7 mouse cellular contexts compared by ENCODE assay signal in the genomic region with DNA sequence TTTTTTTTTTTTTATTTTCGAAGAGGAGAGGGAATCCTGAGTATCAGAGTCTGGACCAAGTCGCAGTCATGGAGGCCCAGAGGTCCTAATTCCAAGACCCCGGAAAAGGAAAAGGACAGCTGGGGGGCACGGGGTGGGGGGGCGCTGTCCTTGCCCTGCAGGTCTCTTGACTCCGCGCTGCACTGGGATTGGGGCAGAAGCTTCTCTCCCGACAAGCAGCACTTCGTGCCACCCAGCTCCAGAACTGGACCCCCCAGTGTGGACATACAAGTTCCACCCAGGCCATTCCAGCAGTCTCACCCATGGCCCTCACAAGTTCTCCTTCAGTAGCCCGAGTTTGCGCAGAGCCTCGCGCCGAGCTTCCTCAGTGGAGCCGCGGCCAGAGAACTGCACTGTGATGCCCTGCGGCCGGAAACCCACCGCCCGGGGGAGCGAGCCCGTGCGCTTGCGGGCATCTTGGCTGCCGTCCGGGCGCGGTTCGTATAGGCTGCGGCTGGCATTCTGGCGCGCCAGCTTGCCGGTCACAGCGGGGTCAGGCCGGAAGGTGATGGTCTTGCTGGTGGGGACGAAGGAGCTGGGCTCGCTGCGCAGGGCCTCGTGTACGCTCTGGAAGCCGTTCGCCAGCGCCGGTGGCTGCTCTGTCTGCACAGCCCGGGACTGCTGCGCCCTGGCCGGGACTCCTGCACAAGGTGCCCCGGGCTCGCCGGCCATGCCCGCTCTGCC. TPM values are rescaled to one million over a fixed set of nuclear protein-coding genes. Genes with fewer than 3 reads are reported as not detected.
DNase-seq lines count a peak whose midpoint lies in the region; ATAC-seq and TF ChIP-seq lines count a peak whose summit lies in the region.

No protein-coding gene starts in this region.

- peaks cover 5% of the 10 kb centered on the region; the same call in 1 of the 2 replicates for H3K4me1 ChIP-seq in lung, postnatal 0 days (ENCODE audit: insufficient read depth, low read depth, low read length)
- H3K4me1 ChIP-seq in embryonic facial prominence, embryonic 11.5 days (ENCODE audit: control insufficient read depth, insufficient read depth, low read length) = no peaks in the 10 kb centered on the region; the same call in 1 of the 2 replicates
- peaks cover 33% of the 10 kb centered on the region for H3K4me1 ChIP-seq in heart, postnatal 0 days (ENCODE audit: control insufficient read depth, insufficient read depth)
- no peaks in the 10 kb centered on the region for H3K4me1 ChIP-seq in liver, embryonic 14.5 days (replicated peaks; ENCODE audit: control insufficient read depth in 2 of 2, insufficient read depth in 2 of 2, low read length in 1 of 2)

- TF ChIP-seq EP300 in lung, postnatal 0 days (IDR thresholded peaks at IDR 0.05) = no peak
- TF ChIP-seq EP300 in heart, postnatal 0 days (IDR thresholded peaks at IDR 0.05; ENCODE audit: low read depth) = no peak
- TF ChIP-seq EP300 in liver, embryonic 14.5 days (IDR thresholded peaks at IDR 0.05; ENCODE audit: low read depth) = no peak

- DNase-seq in lung, postnatal 0 days (ENCODE audit: low spot score) = peak; percentile 35
- no peak for DNase-seq in lung, adult 18-20 months
- DNase-seq in embryonic facial prominence, embryonic 11.5 days (ENCODE audit: low spot score) = peak; percentile 63
- no peak for DNase-seq in heart, postnatal 0 days (ENCODE audit: low spot score)
- DNase-seq in liver, embryonic 14.5 days (ENCODE audit: low read depth in 3 of 3, low spot score in 3 of 3) = no peak
- DNase-seq in retina, postnatal 1 day = peak; percentile 66
- no peak for DNase-seq in ovary, postnatal 36 days (ENCODE audit: low spot score)

- H3K36me3 ChIP-seq in lung, postnatal 0 days (ENCODE audit: insufficient read depth, low read length) = peaks cover 3% of the 10 kb centered on the region; the same call in 1 of the 2 replicates
- H3K36me3 ChIP-seq in embryonic facial prominence, embryonic 11.5 days (replicated peaks; ENCODE audit: control insufficient read depth, insufficient read depth, low read depth, low read length) = no peaks in the 10 kb centered on the region
- H3K36me3 ChIP-seq in heart, postnatal 0 days (replicated peaks; ENCODE audit: control insufficient read depth, insufficient read depth, low read length) = peaks cover 7% of the 10 kb centered on the region
- H3K36me3 ChIP-seq in liver, embryonic 14.5 days (replicated peaks; ENCODE audit: control insufficient read depth, insufficient read depth, low read depth) = no peaks in the 10 kb centered on the region

- peak overlapping the region; percentile 69 for H3K4me2 ChIP-seq in lung, postnatal 0 days (replicated peaks; ENCODE audit: low read depth, low read length)
- H3K4me2 ChIP-seq in embryonic facial prominence, embryonic 11.5 days (ENCODE audit: low read depth, low read length) = peak overlapping the region; percentile 93
- H3K4me2 ChIP-seq in heart, postnatal 0 days (ENCODE audit: low read depth, low read length) = peak overlapping the region; percentile 68
- H3K4me2 ChIP-seq in liver, embryonic 14.5 days (ENCODE audit: low read depth) = peak overlapping the region; percentile 16

- no peaks in the 10 kb centered on the region for H3K27me3 ChIP-seq in lung, postnatal 0 days (replicated peaks; ENCODE audit: insufficient read depth, low read length)
- peaks cover 5% of the 10 kb centered on the region; the same call in 1 of the 2 replicates for H3K27me3 ChIP-seq in embryonic facial prominence, embryonic 11.5 days (ENCODE audit: control insufficient read depth, insufficient read depth, low read length)
- no peaks in the 10 kb centered on the region for H3K27me3 ChIP-seq in heart, postnatal 0 days (ENCODE audit: control insufficient read depth, insufficient read depth, low read length)
- peaks cover 27% of the 10 kb centered on the region for H3K27me3 ChIP-seq in liver, embryonic 14.5 days (ENCODE audit: control insufficient read depth, insufficient read depth, low read length)

- ATAC-seq in lung, postnatal 0 days = peak; percentile 37
- ATAC-seq in embryonic facial prominence, embryonic 11.5 days (replicated peaks; ENCODE audit: insufficient number of reproducible peaks, low FRiP score, low TSS enrichment, low read depth) = peak; percentile 63
- ATAC-seq in heart, postnatal 0 days (ENCODE audit: insufficient read depth, low read depth) = peak; percentile 21
- ATAC-seq in liver, embryonic 14.5 days (ENCODE audit: insufficient read depth) = no peak

- no peak for TF ChIP-seq CTCF in lung, postnatal 0 days (IDR thresholded peaks at IDR 0.05)
- TF ChIP-seq CTCF in heart, postnatal 0 days (IDR thresholded peaks at IDR 0.05; ENCODE audit: low read depth) = no peak
- no peak for TF ChIP-seq CTCF in liver, embryonic 14.5 days (IDR thresholded peaks at IDR 0.05; ENCODE audit: low read depth)

- WGBS in lung, postnatal 0 days = 10% methylated on average over 50 of the region's 51 CpGs
- 9% methylated on average over 51 of the region's 51 CpGs for WGBS in embryonic facial prominence, embryonic 11.5 days
- WGBS in heart, postnatal 0 days = 13% methylated on average over 51 of the region's 51 CpGs
- 6% methylated on average over 51 of the region's 51 CpGs for WGBS in liver, embryonic 14.5 days (ENCODE audit: insufficient replicate concordance)

- no peaks in the 10 kb centered on the region for H3K9me3 ChIP-seq in lung, postnatal 0 days (ENCODE audit: low read length)
- no peaks in the 10 kb centered on the region for H3K9me3 ChIP-seq in embryonic facial prominence, embryonic 11.5 days (replicated peaks; ENCODE audit: control insufficient read depth, low read length)
- H3K9me3 ChIP-seq in heart, postnatal 0 days (replicated peaks; ENCODE audit: control insufficient read depth, low read length) = no peaks in the 10 kb centered on the region
- H3K9me3 ChIP-seq in liver, embryonic 14.5 days (ENCODE audit: control insufficient read depth, low read length) = no peaks in the 10 kb centered on the region

- peak overlapping the region; percentile 29; the same call in 1 of the 2 replicates for H3K4me3 ChIP-seq in lung, postnatal 0 days (ENCODE audit: low read depth, low read length)
- peak overlapping the region; percentile 41 for H3K4me3 ChIP-seq in embryonic facial prominence, embryonic 11.5 days (ENCODE audit: low read depth, low read length)
- peak overlapping the region; percentile 39 for H3K4me3 ChIP-seq in heart, postnatal 0 days (ENCODE audit: low read depth, low read length)
- no peak overlapping the region for H3K4me3 ChIP-seq in liver, embryonic 14.5 days (ENCODE audit: insufficient read depth in 1 of 2, low read depth in 2 of 2, low read length in 2 of 2)

- no peak overlapping the region for H3K27ac ChIP-seq in lung, postnatal 0 days (ENCODE audit: low read length)
- H3K27ac ChIP-seq in embryonic facial prominence, embryonic 11.5 days (replicated peaks; ENCODE audit: low read depth, low read length) = no peak overlapping the region
- peak overlapping the region; percentile 97 for H3K27ac ChIP-seq in heart, postnatal 0 days (ENCODE audit: low read depth)
- no peak overlapping the region for H3K27ac ChIP-seq in liver, embryonic 14.5 days

- H3K9ac ChIP-seq in lung, postnatal 0 days (replicated peaks; ENCODE audit: low read depth) = no peak overlapping the region
- H3K9ac ChIP-seq in embryonic facial prominence, embryonic 11.5 days (replicated peaks; ENCODE audit: low read length) = peak overlapping the region; percentile 63
- H3K9ac ChIP-seq in heart, postnatal 0 days (replicated peaks; ENCODE audit: low read depth, low read length) = peak overlapping the region; percentile 55; the same call in 1 of the 2 replicates
- H3K9ac ChIP-seq in liver, embryonic 14.5 days (replicated peaks) = no peak overlapping the region

RNA-seq across cellular contexts. Expression of gene Proser2, which starts 29.8 kb away (rescaled TPM):
- 14.0 and 15.2 TPM in 2 replicates for polyA plus RNA-seq in lung, postnatal 0 days (2015; fragmentation: Nextera tagmentation; extraction: Ambion mirVana)
- 1.9 and 2.3 TPM in 2 replicates for polyA plus RNA-seq in embryonic facial prominence, embryonic 11.5 days (2014; fragmentation: Nextera tagmentation; extraction: Ambion mirVana)
- 39.8 and 61.1 TPM in 2 replicates for total RNA-seq in heart, postnatal 0 days (2014; rRNA removed; ENCODE audit: low replicate concordance)
- 14.7 and 17.9 TPM in 2 replicates for polyA plus RNA-seq in heart, postnatal 0 days (2015; fragmentation: Nextera tagmentation; extraction: Ambion mirVana)
- polyA plus RNA-seq in liver, embryonic 14.5 days (2012; rRNA removed) = 1.6 and 2.1 TPM in 2 replicates
- polyA plus RNA-seq in liver, embryonic 14.5 days (2014; fragmentation: Nextera tagmentation; extraction: Ambion mirVana) = 3.0 and 3.6 TPM in 2 replicates

Comparison
In these comparisons a context has a peak if more than half of its experiments do, and no peak if none do; other contexts are left out.
1. DNase-seq: peak in lung, postnatal 0 days (single experiment), embryonic facial prominence, embryonic 11.5 days (single experiment) and retina, postnatal 1 day (single experiment); none in lung, adult 18-20 months (0 of 2), heart, postnatal 0 days (single experiment), liver, embryonic 14.5 days (0 of 3) and ovary, postnatal 36 days (single experiment).
2. H3K4me2 ChIP-seq: peak in every context shown above with its lines; median percentile 93 in embryonic facial prominence, embryonic 11.5 days; 69 in lung, postnatal 0 days; 68 in heart, postnatal 0 days; 16 in liver, embryonic 14.5 days.
3. H3K4me3 ChIP-seq: peak in lung, postnatal 0 days (single experiment), embryonic facial prominence, embryonic 11.5 days (single experiment) and heart, postnatal 0 days (single experiment); none in liver, embryonic 14.5 days (0 of 2).
4. H3K9ac ChIP-seq: peak in embryonic facial prominence, embryonic 11.5 days (single experiment) and heart, postnatal 0 days (single experiment); none in lung, postnatal 0 days (single experiment) and liver, embryonic 14.5 days (single experiment).